Mouse (Mus musculus) CH12.LX (cell line): ENCODE measurements around the gene Olfr884. TPM values are rescaled to one million over a fixed set of nuclear protein-coding genes. Genes with fewer than 3 reads are reported as not detected.

ENCODE experiments used
- polyA plus RNA-seq: library from polyadenylated mRNA; unstranded; fragments of >175 nt; gene quantifications from 2 replicates; pipeline ENCODE4 v1.2.1, GENCODE M21; 2012; ENCODE audit warnings: low read depth; ENCODE audit not compliant: insufficient read length
- total RNA-seq, 2 experiments: library from RNA; depleted of rRNA; stranded (reverse); fragments of 300-350 nt in 1 of 2; fragments of >200 nt in 1 of 2; gene quantifications; 2 replicates each; pipeline ENCODE4 v1.2.3; 2012 to 2014

The Olfr884 gene
- total and polyA plus RNA-seq, 3 experiments, result not detected

Other genes starting within 250 kb of the Olfr884 start
- not detected in 2 replicates for gene Olfr876, start 243.5 kb upstream of the Olfr884 start, total RNA-seq (2012; rRNA removed)
- not detected in 2 replicates for gene Olfr876, start 243.5 kb upstream of the Olfr884 start, total RNA-seq (2014; rRNA removed)
- gene Olfr876, start 243.5 kb upstream of the Olfr884 start, polyA plus RNA-seq, result not detected in 2 replicates
- not detected in 2 replicates for gene Olfr877, start 192.3 kb upstream of the Olfr884 start, total RNA-seq (2012; rRNA removed)
- gene Olfr877, start 192.3 kb upstream of the Olfr884 start, total RNA-seq (2014; rRNA removed), result not detected in 2 replicates
- not detected in 2 replicates for gene Olfr877, start 192.3 kb upstream of the Olfr884 start, polyA plus RNA-seq
- not detected in 2 replicates for gene Olfr145, start 149.8 kb upstream of the Olfr884 start, total RNA-seq (2012; rRNA removed)
- gene Olfr145, start 149.8 kb upstream of the Olfr884 start, total RNA-seq (2014; rRNA removed), result not detected in 2 replicates
- gene Olfr145, start 149.8 kb upstream of the Olfr884 start, polyA plus RNA-seq, result not detected in 2 replicates
- not detected in 2 replicates for gene Olfr878, start 128.7 kb upstream of the Olfr884 start, total RNA-seq (2012; rRNA removed)
- not detected in 2 replicates for gene Olfr878, start 128.7 kb upstream of the Olfr884 start, total RNA-seq (2014; rRNA removed)
- gene Olfr878, start 128.7 kb upstream of the Olfr884 start, polyA plus RNA-seq, result not detected in 2 replicates
- gene Olfr881, start 54.7 kb upstream of the Olfr884 start, total RNA-seq (2012; rRNA removed), result not detected in 2 replicates
- not detected in 2 replicates for gene Olfr881, start 54.7 kb upstream of the Olfr884 start, total RNA-seq (2014; rRNA removed)
- gene Olfr881, start 54.7 kb upstream of the Olfr884 start, polyA plus RNA-seq, result not detected in 2 replicates
- gene Olfr883, start 20.7 kb upstream of the Olfr884 start, total RNA-seq (2012; rRNA removed), result not detected in 2 replicates
- not detected in 2 replicates for gene Olfr883, start 20.7 kb upstream of the Olfr884 start, total RNA-seq (2014; rRNA removed)
- gene Olfr883, start 20.7 kb upstream of the Olfr884 start, polyA plus RNA-seq, result not detected in 2 replicates
- gene Olfr885, start 14.8 kb downstream of the Olfr884 start, total RNA-seq (2012; rRNA removed), result not detected in 2 replicates
- gene Olfr885, start 14.8 kb downstream of the Olfr884 start, total RNA-seq (2014; rRNA removed), result not detected in 2 replicates
- gene Olfr885, start 14.8 kb downstream of the Olfr884 start, polyA plus RNA-seq, result not detected in 2 replicates
- gene Olfr887, start 37.5 kb downstream of the Olfr884 start, total RNA-seq (2012; rRNA removed), result not detected in 2 replicates
- not detected in 2 replicates for gene Olfr887, start 37.5 kb downstream of the Olfr884 start, total RNA-seq (2014; rRNA removed)
- gene Olfr887, start 37.5 kb downstream of the Olfr884 start, polyA plus RNA-seq, result not detected in 2 replicates
- not detected in 2 replicates for gene Olfr888, start 61.6 kb downstream of the Olfr884 start, total RNA-seq (2012; rRNA removed)
- not detected in 2 replicates for gene Olfr888, start 61.6 kb downstream of the Olfr884 start, total RNA-seq (2014; rRNA removed)
- gene Olfr888, start 61.6 kb downstream of the Olfr884 start, polyA plus RNA-seq, result not detected in 2 replicates
- 0.04 and 0.21 TPM in 2 replicates for gene Olfr889, start 68.6 kb downstream of the Olfr884 start, total RNA-seq (2012; rRNA removed)
- gene Olfr889, start 68.6 kb downstream of the Olfr884 start, total RNA-seq (2014; rRNA removed), result 0.04 TPM in 1 of 2 replicates, not detected in the other
- gene Olfr889, start 68.6 kb downstream of the Olfr884 start, polyA plus RNA-seq, result 0.22 and 0.27 TPM in 2 replicates
- not detected in 2 replicates for gene Olfr890, start 96.0 kb downstream of the Olfr884 start, total RNA-seq (2012; rRNA removed)
- gene Olfr890, start 96.0 kb downstream of the Olfr884 start, total RNA-seq (2014; rRNA removed), result not detected in 2 replicates
- not detected in 2 replicates for gene Olfr890, start 96.0 kb downstream of the Olfr884 start, polyA plus RNA-seq
- not detected in 2 replicates for gene Olfr891, start 134.3 kb downstream of the Olfr884 start, total RNA-seq (2012; rRNA removed)
- not detected in 2 replicates for gene Olfr891, start 134.3 kb downstream of the Olfr884 start, total RNA-seq (2014; rRNA removed)
- gene Olfr891, start 134.3 kb downstream of the Olfr884 start, polyA plus RNA-seq, result not detected in 2 replicates
- gene Olfr893, start 161.8 kb downstream of the Olfr884 start, total RNA-seq (2012; rRNA removed), result not detected in 2 replicates
- not detected in 2 replicates for gene Olfr893, start 161.8 kb downstream of the Olfr884 start, total RNA-seq (2014; rRNA removed)
- gene Olfr893, start 161.8 kb downstream of the Olfr884 start, polyA plus RNA-seq, result not detected in 2 replicates
- gene Olfr894, start 171.5 kb downstream of the Olfr884 start, total RNA-seq (2012; rRNA removed), result not detected in 2 replicates
- gene Olfr894, start 171.5 kb downstream of the Olfr884 start, total RNA-seq (2014; rRNA removed), result not detected in 2 replicates
- not detected in 2 replicates for gene Olfr894, start 171.5 kb downstream of the Olfr884 start, polyA plus RNA-seq
- gene Olfr143, start 206.2 kb downstream of the Olfr884 start, total RNA-seq (2012; rRNA removed), result not detected in 2 replicates
- gene Olfr143, start 206.2 kb downstream of the Olfr884 start, total RNA-seq (2014; rRNA removed), result not detected in 2 replicates
- not detected in 2 replicates for gene Olfr143, start 206.2 kb downstream of the Olfr884 start, polyA plus RNA-seq
- not detected in 2 replicates for gene Olfr895, start 221.3 kb downstream of the Olfr884 start, total RNA-seq (2012; rRNA removed)
- gene Olfr895, start 221.3 kb downstream of the Olfr884 start, total RNA-seq (2014; rRNA removed), result not detected in 2 replicates
- gene Olfr895, start 221.3 kb downstream of the Olfr884 start, polyA plus RNA-seq, result not detected in 2 replicates
- not detected in 2 replicates for gene Olfr896-ps1, start 244.6 kb downstream of the Olfr884 start, total RNA-seq (2012; rRNA removed)
- gene Olfr896-ps1, start 244.6 kb downstream of the Olfr884 start, total RNA-seq (2014; rRNA removed), result not detected in 2 replicates
- gene Olfr896-ps1, start 244.6 kb downstream of the Olfr884 start, polyA plus RNA-seq, result not detected in 2 replicates